ENCODE assay signal across 32 mouse cellular contexts in the genomic region with DNA sequence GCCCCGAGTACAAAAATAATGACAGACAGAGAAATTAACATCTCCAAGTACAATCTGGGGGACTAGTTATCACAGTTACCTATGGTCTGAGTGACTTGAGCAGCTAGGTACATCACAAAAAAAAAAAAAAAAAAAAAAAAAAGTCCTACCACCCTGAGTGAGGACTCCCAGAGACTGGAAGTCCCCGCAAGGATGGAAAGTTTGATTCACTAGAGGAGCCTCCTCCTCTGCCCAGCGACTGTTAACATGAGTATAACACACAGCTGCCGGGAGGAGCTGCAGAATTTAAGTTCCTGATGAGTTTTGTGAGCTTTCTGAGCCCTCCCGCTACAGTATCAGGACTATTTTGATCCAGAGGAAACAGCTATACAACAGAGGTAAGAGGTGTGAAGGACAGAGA. TPM values are rescaled to one million over a fixed set of nuclear protein-coding genes. Genes with fewer than 3 reads are reported as not detected.
"Had no signal": no experiment of that assay in that cellular context is flagged by ENCODE, and none has a peak within 500 bp of the region (broad histone marks: within the 10 kb centered on the region; RNA-seq: fewer than 3 reads in every experiment).

No protein-coding gene starts in this region.

- H3K4me1 ChIP-seq: embryonic facial prominence, embryonic 10.5 days; embryonic facial prominence, embryonic 12.5 days; embryonic facial prominence, embryonic 13.5 days; embryonic facial prominence, embryonic 15.5 days; forebrain, embryonic 10.5 days; forebrain, embryonic 12.5 days; forebrain, embryonic 13.5 days; forebrain, embryonic 15.5 days had no signal

- H3K9me3 ChIP-seq: embryonic facial prominence, embryonic 10.5 days; embryonic facial prominence, embryonic 12.5 days; embryonic facial prominence, embryonic 13.5 days; embryonic facial prominence, embryonic 15.5 days; forebrain, embryonic 10.5 days; forebrain, embryonic 12.5 days; forebrain, embryonic 13.5 days; forebrain, embryonic 15.5 days had no signal

- H3K27me3 ChIP-seq: embryonic facial prominence, embryonic 12.5 days; embryonic facial prominence, embryonic 13.5 days; embryonic facial prominence, embryonic 15.5 days; forebrain, embryonic 12.5 days; forebrain, embryonic 13.5 days; forebrain, embryonic 15.5 days had no signal

- H3K27ac ChIP-seq: embryonic facial prominence, embryonic 10.5 days; embryonic facial prominence, embryonic 12.5 days; embryonic facial prominence, embryonic 13.5 days; embryonic facial prominence, embryonic 15.5 days; forebrain, embryonic 10.5 days; forebrain, embryonic 12.5 days; forebrain, embryonic 13.5 days; forebrain, embryonic 15.5 days; gastrocnemius, adult 2 months; heart, adult 2 months had no signal

- H3K9ac ChIP-seq: embryonic facial prominence, embryonic 12.5 days; embryonic facial prominence, embryonic 13.5 days; embryonic facial prominence, embryonic 15.5 days; forebrain, embryonic 12.5 days; forebrain, embryonic 13.5 days; forebrain, embryonic 15.5 days; forebrain, postnatal 0 days had no signal

- H3K4me3 ChIP-seq: embryonic facial prominence, embryonic 10.5 days; embryonic facial prominence, embryonic 12.5 days; embryonic facial prominence, embryonic 13.5 days; embryonic facial prominence, embryonic 15.5 days; erythroblast, embryonic 14.5 days; forebrain, embryonic 10.5 days; forebrain, embryonic 12.5 days; forebrain, embryonic 13.5 days; forebrain, embryonic 15.5 days; gastrocnemius, adult 2 months; heart, adult 2 months had no signal

- DNase-seq: cerebellum, adult 8-10 months; cerebellum, adult 9-10 months; cerebellum, adult 9-11 months; cerebellum, postnatal 10 days; cerebellum, postnatal 14 days; cerebellum, postnatal 25 days; cerebellum, postnatal 36 days; embryo, embryonic 11 days; forebrain, postnatal 0 days; gastrocnemius, adult 2 months; gastrocnemius, postnatal 10 days; gastrocnemius, postnatal 14 days; gastrocnemius, postnatal 25 days; gastrocnemius, postnatal 36 days; heart, adult 11 months; heart, adult 18-20 months; heart, adult 2 months had no signal

- H3K4me2 ChIP-seq: embryonic facial prominence, embryonic 12.5 days; embryonic facial prominence, embryonic 13.5 days; embryonic facial prominence, embryonic 15.5 days; forebrain, embryonic 12.5 days; forebrain, embryonic 13.5 days; forebrain, embryonic 15.5 days had no signal

- H3K36me3 ChIP-seq: embryonic facial prominence, embryonic 10.5 days; embryonic facial prominence, embryonic 12.5 days; embryonic facial prominence, embryonic 13.5 days; embryonic facial prominence, embryonic 15.5 days; forebrain, embryonic 10.5 days; forebrain, embryonic 12.5 days; forebrain, embryonic 15.5 days had no signal

- ATAC-seq: forebrain, embryonic 13.5 days; forebrain, embryonic 14.5 days; forebrain, embryonic 15.5 days; forebrain, embryonic 16.5 days; forebrain, postnatal 0 days had no signal

RNA-seq across cellular contexts. Expression of gene Iqub, which starts 28.3 kb away (rescaled TPM):
- total RNA-seq: common myeloid progenitor, adult 5-6 weeks; granulocyte monocyte progenitor cell, adult 5-6 weeks had no signal
- polyA plus RNA-seq: erythroblast, embryonic 14.5 days had no signal

RNA-seq across cellular contexts. Expression of gene Asb15, which starts 41.4 kb away (rescaled TPM):
- total RNA-seq: common myeloid progenitor, adult 5-6 weeks; forebrain, postnatal 0 days; granulocyte monocyte progenitor cell, adult 5-6 weeks had no signal
- polyA plus RNA-seq: embryonic facial prominence, embryonic 10.5 days; embryonic facial prominence, embryonic 11.5 days; embryonic facial prominence, embryonic 12.5 days; embryonic facial prominence, embryonic 13.5 days; embryonic facial prominence, embryonic 15.5 days; erythroblast, embryonic 14.5 days; forebrain, embryonic 10.5 days; forebrain, embryonic 11.5 days; forebrain, embryonic 12.5 days; forebrain, embryonic 13.5 days; forebrain, embryonic 14.5 days; forebrain, embryonic 15.5 days; forebrain, embryonic 16.5 days; forebrain, postnatal 0 days had no signal
